Mouse (Mus musculus): ENCODE data around the gene Kif9.

- no peak for TF ChIP-seq CTCF (IDR thresholded peaks at IDR 0.05; ENCODE audit: borderline replicate concordance, insufficient read depth, low read length)
- TF ChIP-seq POLR2A (IDR thresholded peaks at IDR 0.05; ENCODE audit: low read depth, low read length), result peak; percentile 97
These were observed at the start of gene Kif9, which contains the start of gene Klhl18 for GRCm38 (mm10) chr9:110476124-110477091.
